Mouse (Mus musculus) adrenal gland (tissue): ENCODE results near the gene Krtap27-1.

Experiments
- intact Hi-C: fragments of 180-260 bp; cut with DNase I; formaldehyde crosslinking; loops from one replicate; pipeline ENCODE4 v1.15.1; 2025
- long read RNA-seq, 2 experiments: library from polyadenylated mRNA; unstranded; transcript quantifications; one replicate each; pipeline ENCODE4 v2.0.0; 2020; ENCODE audit warnings: borderline replicate concordance in 1 of 2; ENCODE audit not compliant: insufficient replicate concordance in 1 of 2

Gene Krtap27-1
- long read RNA-seq, experiment 1, result 0 reads
- long read RNA-seq, experiment 2, result 0 reads

GRCm38 (mm10) chr16:88671571-88671970 is at the start of gene Krtap27-1:
Gene Krtap27-1, minus strand, starts transcription at chr16:88671671.
- intact Hi-C loops, result no loop called here

- intact Hi-C loops, result no loop called here
These were observed 48.6 kb upstream of the Krtap27-1 start for GRCm38 (mm10) chr16:88720031-88720430.

- intact Hi-C loops, result no loop called here
These were observed 45.1 kb upstream of the Krtap27-1 start for GRCm38 (mm10) chr16:88716549-88716948.

- intact Hi-C loops, result no loop called here
These were observed 39.8 kb upstream of the Krtap27-1 start for GRCm38 (mm10) chr16:88711245-88711644.

GRCm38 (mm10) chr16:88710757-88711156 is 39.3 kb upstream of the Krtap27-1 start:
- intact Hi-C loops, result no loop called here

- intact Hi-C loops, result no loop called here
These were observed 36.1 kb upstream of the Krtap27-1 start, which contains the start of gene 2310061N02Rik for GRCm38 (mm10) chr16:88707496-88708012. Gene 2310061N02Rik, minus strand, starts transcription at chr16:88707962.

GRCm38 (mm10) chr16:88701072-88701864 is 29.8 kb upstream of the Krtap27-1 start:
- intact Hi-C loops, result no loop called here

- intact Hi-C loops, result no loop called here
These were observed 24.8 kb upstream of the Krtap27-1 start for GRCm38 (mm10) chr16:88696256-88696655.

GRCm38 (mm10) chr16:88681282-88681681 is 9.8 kb upstream of the Krtap27-1 start:
- intact Hi-C loops, result no loop called here

GRCm38 (mm10) chr16:88679099-88679498 is 7.6 kb upstream of the Krtap27-1 start:
- intact Hi-C loops, result no loop called here

- intact Hi-C loops, result no loop called here
These were observed 14.0 kb downstream of the Krtap27-1 start for GRCm38 (mm10) chr16:88657426-88657825.

- intact Hi-C loops, result no loop called here
These were observed 19.5 kb downstream of the Krtap27-1 start for GRCm38 (mm10) chr16:88651952-88652351.

- intact Hi-C loops, result no loop called here
These were observed 20.4 kb downstream of the Krtap27-1 start for GRCm38 (mm10) chr16:88651082-88651481.

GRCm38 (mm10) chr16:88647358-88647846 is 24.1 kb downstream of the Krtap27-1 start, which contains the start of gene Krtap26-1:
Gene Krtap26-1, minus strand, starts transcription at chr16:88647796.
- intact Hi-C loops, result no loop called here

GRCm38 (mm10) chr16:88646366-88647111 is 24.9 kb downstream of the Krtap27-1 start:
- intact Hi-C loops, result no loop called here

- intact Hi-C loops, result no loop called here
These were observed 31.4 kb downstream of the Krtap27-1 start for GRCm38 (mm10) chr16:88640053-88640452.

- intact Hi-C loops, result no loop called here
These were observed 36.3 kb downstream of the Krtap27-1 start for GRCm38 (mm10) chr16:88635142-88635541.

- intact Hi-C loops, result no loop called here
These were observed 40.0 kb downstream of the Krtap27-1 start for GRCm38 (mm10) chr16:88631474-88631873.

GRCm38 (mm10) chr16:88627566-88627965 is 43.9 kb downstream of the Krtap27-1 start, which contains the start of gene 2310079G19Rik:
Gene 2310079G19Rik, minus strand, starts transcription at chr16:88627666.
- intact Hi-C loops, result no loop called here
